Mouse (Mus musculus) thymus, postnatal 25 days (tissue): ENCODE results near the gene Hnrnpu.
"Not testable (repeated sequence)": the region's sequence is repeated elsewhere in the genome, so short reads cannot be mapped to it uniquely, and the experiment has no call there.

Experiments used
- DNase-seq: peaks from one replicate; pipeline ENCODE4 v3.0.0; 2022

The Hnrnpu gene

GRCm38 (mm10) chr1:178337551-178338317 lies at the start of gene Hnrnpu:
TSS of gene Hnrnpu (minus strand) at chr1:178337797.
- DNase-seq = peak; percentile 95

GRCm38 (mm10) chr1:178382165-178382564 lies 44.6 kb upstream of the Hnrnpu start:
- DNase-seq = no peak

- DNase-seq = no peak
These were observed 41.6 kb upstream of the Hnrnpu start for GRCm38 (mm10) chr1:178379224-178379623.

GRCm38 (mm10) chr1:178378115-178378514 lies 40.5 kb upstream of the Hnrnpu start:
- no peak for DNase-seq

- no peak for DNase-seq
These were observed 39.3 kb upstream of the Hnrnpu start for GRCm38 (mm10) chr1:178376907-178377306.

DNA sequence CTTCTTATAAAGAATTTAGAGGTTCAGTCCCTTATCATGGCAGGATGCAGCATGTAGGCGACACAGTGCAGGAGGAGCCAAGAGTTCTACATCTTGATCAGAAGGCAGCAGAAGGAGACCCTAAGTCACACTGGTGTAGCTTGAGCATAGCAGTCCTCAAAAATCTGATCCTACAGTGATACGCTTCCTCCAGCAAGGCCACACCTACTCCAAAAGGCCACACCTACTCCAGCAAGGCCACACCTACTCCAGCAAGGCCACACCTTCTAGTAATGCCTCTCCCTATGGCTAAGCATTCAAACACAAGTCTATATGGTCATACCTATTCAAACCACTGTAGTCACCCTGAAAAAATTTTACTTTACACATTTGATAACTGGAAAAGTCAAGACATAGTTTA lies 38.5 kb upstream of the Hnrnpu start:
- DNase-seq = no peak

DNA sequence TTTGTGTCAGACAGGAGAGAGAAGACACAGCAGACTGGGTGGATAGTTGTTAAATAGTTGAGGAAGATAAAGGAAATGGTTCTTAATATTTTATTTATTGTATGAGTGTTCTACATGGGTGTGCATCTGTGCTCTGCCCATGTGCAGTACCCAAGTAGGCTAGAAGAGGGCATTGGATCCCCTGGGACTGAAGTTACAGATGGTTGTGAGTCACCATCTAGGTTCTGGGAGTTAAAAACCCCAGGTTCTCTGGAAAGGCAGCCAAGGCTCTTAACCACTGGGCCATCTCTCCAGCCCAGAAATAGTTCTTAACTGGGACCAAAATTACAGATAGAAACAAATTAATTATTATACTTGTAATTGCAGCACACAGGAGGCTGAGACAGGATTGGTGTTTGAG lies 37.8 kb upstream of the Hnrnpu start:
- DNase-seq = no peak

- DNase-seq = no peak
These were observed 35.1 kb upstream of the Hnrnpu start for GRCm38 (mm10) chr1:178372681-178373080.

DNA sequence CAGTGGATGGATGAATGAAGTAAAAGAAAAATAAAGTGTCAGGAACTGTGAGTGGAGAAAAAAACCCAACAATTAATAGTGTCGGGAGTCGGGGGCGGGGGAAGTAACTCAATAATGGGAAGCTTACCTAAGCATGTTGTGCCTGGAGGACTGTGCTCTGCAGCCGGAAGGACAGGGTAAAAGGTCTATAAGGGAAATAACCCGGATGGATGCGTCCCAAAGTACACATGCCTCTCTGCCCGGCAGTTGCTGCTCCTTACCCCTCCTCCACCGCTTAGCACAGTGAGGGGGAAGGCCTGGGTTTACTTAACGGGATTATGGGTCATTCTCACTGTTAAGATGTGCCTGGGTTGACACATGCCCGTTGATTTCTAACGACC lies 31.7 kb upstream of the Hnrnpu start:
- peak; percentile 45 for DNase-seq

- DNase-seq = peak; percentile 88
These were observed 31.1 kb upstream of the Hnrnpu start for GRCm38 (mm10) chr1:178368548-178369271.

GRCm38 (mm10) chr1:178368121-178368520 lies 30.5 kb upstream of the Hnrnpu start:
- no peak for DNase-seq

DNA sequence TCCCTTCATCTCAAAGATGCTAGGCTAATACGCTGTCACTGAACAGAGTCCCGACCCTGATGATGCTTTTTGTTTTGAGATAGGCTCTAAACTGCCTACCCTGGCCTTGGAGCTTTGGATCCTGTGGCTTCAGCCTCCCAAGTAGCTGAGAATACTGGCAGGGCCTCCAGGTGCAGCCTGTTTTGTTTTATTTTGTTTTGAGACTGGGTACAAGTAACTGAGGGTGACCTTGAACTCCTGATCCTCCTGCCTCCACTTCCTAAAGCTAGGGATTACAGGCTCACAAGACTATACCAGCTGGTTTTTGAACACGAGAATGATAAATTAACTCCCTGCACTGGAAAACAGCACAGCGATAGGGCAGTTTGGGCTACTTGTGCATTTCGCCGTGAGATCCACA lies 27.6 kb upstream of the Hnrnpu start:
- no peak for DNase-seq

GRCm38 (mm10) chr1:178360702-178361101 lies 23.1 kb upstream of the Hnrnpu start:
- no peak for DNase-seq

DNA sequence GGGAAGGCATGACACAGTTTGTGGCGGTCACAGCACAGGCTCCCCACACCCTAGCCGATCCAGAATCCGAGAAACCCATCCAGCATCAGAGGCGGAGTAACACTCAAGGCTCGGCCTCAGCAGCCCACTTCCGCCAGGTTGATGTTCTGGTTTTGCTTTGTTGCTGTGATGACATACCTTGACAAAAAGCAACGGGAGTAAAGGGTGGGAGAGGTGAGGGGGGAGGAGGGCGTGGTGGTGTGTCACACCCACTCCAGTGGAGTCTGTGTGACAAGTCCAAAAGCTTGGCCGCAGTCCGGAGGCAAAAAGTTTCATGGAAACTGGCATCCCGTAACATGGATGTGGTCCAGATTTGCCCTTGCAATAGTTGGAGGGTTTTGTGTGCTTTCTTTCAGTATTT lies 22.7 kb upstream of the Hnrnpu start:
- DNase-seq = no peak

GRCm38 (mm10) chr1:178357776-178358710 lies 20.4 kb upstream of the Hnrnpu start:
- no peak for DNase-seq

DNA sequence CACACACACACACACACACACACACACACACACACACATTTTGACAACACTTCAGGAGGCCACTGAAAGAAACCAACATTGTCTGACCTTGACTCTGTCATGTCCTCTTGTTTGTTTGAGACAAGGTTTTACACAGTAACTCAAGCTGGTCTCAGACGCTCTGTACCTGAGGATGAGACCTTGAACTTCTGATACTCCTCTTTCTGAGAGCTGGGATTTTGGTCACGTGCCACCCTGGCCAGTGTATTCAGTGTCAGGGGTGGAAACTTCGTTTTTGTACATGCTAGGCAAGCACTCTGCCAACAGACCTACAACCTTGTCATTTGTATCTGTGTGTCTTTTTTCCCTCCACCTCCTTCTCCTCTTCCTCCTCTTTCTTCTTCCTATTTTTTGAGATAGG lies 17.0 kb upstream of the Hnrnpu start:
- no peak for DNase-seq

- peak; percentile 14 for DNase-seq
These were observed 14.0 kb upstream of the Hnrnpu start for GRCm38 (mm10) chr1:178351643-178352042.

DNA sequence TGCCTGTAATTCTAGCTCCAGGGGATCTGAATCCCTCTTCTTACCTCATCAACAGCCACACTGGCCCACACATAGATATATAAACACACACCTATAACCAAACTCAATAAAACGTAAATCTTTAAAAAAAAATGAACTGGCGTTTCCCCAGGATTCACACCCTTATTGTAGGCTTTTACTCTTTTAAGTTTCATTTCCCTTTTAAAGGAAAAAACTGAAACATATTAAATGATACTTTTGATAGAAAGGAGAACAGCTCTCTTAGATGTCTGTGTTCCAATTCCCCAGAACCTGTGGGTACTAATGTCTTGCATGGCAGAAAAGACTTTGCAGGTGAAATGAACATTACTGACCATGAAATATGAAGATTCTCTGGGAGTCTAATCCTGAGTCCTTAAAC lies 13.2 kb upstream of the Hnrnpu start:
- DNase-seq = no peak

DNA sequence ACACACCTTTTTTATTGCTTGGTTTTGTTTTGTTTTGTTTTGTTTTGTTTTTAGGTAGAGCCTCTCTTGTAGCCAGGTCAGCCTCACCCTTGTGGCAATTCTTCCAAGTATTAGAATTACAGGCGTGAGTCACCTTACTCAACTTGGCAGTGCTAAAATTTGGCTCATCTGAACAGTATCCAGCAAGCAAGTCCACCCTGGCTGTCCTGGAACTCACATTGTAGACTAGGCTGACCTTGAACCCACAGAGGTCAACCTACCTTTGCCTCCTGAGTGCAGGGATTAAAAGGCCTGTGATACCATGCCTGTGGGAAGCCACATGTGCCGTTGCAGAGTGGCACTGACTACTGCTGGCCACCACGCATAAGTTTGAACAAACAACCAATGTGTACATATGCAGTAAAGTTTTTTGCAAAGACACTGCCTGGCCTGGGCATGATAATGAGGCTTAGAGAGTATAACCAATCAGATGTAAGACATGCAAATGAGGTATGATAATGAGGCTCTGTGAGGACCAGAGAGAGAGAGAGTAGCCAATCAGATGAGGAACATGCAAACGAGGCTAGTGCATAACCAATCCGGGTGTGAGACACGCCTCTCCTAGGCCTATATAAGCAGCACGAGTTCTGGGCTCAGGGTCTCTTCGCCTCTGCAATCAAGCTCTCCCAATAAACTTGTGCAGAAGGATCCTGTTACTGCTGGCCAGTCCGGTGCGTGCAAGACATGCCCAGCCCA lies 6.6 kb upstream of the Hnrnpu start:
- DNase-seq = not testable (repeated sequence)

DNA sequence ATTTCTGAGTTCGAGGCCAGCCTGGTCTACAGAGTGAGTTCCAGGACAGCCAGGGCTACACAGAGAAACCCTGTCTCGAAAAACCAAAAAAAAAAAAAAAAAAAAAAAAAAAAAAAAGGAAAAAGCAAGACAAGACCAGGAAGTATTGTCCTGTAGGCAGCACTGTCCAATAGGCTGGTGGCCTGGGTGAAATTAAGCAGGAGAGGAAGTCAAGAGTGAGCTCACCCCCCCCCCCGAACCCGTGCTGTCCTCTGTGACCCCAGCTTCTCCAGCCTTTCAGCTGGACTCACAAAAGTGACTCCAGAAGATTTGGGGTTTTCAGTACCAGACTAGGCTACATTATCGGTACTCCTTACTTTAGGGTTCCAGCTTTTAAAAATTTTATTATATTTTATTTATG lies 5.0 kb upstream of the Hnrnpu start:
- no peak for DNase-seq

GRCm38 (mm10) chr1:178342063-178342462 lies 4.5 kb upstream of the Hnrnpu start:
- DNase-seq = no peak

DNA sequence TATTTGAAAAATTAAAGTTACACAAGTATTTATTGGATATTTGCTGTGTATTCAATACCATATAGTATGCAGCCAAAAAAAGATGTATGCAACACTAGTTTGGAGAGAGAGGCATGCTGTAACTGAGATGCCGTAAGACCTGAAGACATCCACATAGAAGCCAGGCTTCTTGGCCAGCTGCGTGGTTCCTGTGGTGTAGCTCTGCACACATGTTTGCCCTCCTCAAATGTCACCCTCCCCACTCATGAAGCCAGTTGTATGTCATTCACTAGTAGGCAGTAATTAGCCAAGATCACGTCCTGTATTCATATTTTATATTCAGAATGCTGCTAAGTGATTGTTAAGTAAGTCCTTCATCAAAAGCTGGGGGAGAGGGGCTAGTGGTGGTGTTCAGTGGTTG lies 3.8 kb upstream of the Hnrnpu start:
- no peak for DNase-seq

- DNase-seq = no peak
These were observed 2.6 kb upstream of the Hnrnpu start for GRCm38 (mm10) chr1:178340213-178340612.
